Mouse (Mus musculus): ENCODE data around the gene Tpcn2.

Tpcn2 gene

DNA sequence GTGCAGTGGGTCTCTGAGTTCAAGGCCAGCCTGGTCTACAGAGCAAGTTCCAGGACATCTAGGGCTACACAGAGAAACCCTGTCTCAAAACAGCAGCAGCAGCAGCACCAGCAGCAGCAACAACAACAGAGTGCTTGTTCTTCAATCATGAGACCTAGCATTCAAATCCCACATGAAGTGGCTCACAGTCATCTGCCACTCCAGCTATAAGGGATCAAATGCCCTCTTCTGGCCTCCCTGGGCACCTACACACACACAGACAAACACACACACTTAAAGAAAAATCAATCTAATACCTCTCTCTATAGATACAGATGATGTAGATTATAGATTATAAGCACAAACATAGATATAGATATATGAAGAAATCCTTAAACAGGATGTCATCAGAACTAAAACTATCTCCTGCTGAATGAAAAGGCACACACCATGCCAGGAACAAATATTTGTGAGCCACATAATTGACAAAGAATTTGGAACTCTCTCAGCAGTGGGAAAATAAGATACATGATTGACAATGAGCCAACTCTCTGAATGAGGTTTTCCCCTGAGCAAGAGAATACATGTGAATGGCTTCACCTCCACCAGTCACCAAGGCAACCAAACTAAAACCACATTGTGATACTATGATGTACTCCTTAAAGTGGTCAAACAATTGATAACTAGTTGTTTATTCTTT is 137.4 kb downstream of the Tpcn2 start:
- no peak for DNase-seq

DNA sequence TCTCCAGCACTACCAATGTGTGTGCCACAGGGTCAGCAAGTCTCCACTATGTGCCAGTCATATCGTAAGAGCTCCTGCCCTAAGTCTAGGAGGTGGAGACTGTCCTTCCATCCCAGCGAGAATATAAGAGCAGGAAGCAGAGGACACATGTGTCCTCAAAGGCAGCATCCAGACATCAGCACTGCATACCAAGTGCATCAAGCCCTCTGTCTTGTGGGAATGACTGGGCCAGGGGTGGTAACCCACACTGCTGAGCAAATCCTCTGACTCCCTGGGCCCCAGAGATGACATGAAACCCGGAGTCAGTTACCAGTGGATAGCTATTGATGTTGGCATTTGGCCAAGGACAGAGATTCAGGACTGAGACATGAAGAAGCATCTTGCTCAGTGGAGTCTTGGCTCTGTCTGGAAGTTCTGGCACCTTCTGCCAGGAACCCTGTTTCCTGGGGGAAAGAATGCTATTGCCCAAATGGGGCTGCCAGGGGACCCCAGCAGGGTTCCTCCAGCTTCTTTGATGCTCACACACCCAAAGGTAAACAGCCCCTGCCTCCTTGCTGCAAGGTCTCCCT is 140.2 kb downstream of the Tpcn2 start:
- no peak for DNase-seq

DNA sequence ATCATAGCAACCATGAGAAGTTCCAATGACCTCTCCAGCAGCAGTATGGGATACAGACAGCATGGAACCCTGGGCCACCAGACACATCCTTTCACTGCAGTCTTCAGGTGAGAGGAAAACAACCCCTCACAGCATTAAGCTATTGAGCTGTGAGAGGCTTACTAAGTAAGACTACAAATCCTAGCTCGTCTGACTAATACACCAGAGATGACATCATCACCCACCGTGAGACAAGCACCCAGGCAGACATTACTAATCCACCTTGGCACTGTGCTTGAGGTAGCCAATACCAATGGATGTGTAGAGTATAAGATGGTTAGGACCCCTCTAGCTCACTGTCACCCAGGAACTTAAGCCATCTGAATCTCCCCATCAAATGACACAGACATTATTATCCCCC is 143.2 kb downstream of the Tpcn2 start:
- DNase-seq = no peak

DNA sequence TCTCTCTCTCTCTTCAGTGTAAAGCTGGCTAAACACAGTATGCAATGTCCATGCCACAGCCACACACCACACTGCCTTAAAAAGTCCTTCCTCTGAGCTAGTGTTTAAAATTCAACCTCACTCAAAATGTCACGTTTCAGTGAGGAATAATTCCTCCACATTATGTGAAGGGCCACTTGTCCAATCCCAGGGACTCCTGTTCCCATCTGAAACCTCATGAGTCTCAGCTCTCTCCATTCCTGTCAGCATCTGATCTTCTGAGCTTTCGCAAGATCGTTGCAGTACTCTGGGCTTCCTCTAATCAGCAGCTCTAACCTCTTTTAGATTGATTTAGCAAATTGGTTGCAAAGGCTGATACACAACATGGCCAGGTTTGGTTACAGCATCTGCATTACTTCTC is 144.2 kb downstream of the Tpcn2 start:
- DNase-seq = no peak

DNA sequence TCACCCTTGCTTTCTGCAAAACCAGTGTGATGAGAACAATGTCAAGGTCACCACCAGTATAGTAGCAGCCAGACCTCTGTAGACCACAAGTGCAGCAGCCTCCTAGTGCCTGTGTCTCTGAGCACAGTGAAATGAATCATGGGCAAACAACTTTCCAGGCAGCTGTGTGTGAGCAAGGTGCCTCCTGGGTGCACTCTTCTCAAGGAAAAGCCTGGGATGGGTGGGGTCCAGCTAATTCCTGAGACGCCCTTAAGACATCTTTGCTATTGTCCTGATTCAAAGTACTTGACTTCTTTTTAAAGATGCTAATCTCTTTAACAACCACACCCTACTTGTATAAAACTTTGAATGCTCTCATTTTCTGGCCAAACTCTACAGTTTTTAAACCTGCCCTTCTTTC is 144.7 kb downstream of the Tpcn2 start:
- DNase-seq = no peak

DNA sequence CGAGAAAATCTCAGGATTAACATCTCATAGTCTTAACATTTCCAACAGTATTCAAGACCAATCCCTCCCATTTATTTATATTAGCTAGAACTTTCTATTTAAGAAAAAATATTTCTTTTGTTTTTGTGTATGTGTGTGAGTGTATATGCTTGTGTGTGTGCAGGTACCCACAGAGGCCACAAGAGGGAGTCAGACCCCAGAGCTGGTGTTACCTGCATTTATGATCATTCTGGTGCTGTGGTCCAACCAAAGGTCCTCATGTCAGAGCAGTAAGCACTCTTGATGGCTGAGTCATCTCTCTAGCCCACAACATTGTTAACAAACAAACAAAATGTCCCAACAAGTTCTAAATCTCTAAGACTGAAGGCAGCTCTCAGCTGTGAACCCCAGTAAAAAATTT is 145.9 kb downstream of the Tpcn2 start:
- no peak for DNase-seq

DNA sequence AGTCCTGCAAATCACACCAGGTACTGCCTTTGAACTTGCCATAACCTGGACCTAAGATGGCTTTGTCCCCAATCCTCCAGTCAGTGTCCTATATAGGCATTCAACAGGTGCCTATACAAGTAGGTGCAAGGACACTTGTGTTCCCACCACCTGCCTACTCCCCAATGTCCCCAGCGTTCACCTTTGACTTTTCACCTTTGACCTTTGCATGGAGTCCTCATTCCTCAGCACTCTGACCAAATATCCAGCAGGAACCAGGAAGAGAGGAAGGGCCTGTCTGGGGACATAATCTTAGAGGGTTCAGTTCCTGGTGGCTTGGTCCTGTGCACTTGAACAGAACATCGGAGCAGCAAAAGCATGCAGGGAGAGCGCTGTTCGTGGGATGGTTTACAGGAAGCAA is 147.0 kb downstream of the Tpcn2 start:
- no peak for DNase-seq
